Mouse (Mus musculus): ENCODE data around the gene Nphs2. TPM values are rescaled to one million over a fixed set of nuclear protein-coding genes. Genes with fewer than 3 reads are reported as not detected.
"Not testable (repeated sequence)": the region's sequence is repeated elsewhere in the genome, so short reads cannot be mapped to it uniquely, and the experiment has no call there.

The Nphs2 gene
- polyA plus RNA-seq, 1 experiment = not detected

DNA sequence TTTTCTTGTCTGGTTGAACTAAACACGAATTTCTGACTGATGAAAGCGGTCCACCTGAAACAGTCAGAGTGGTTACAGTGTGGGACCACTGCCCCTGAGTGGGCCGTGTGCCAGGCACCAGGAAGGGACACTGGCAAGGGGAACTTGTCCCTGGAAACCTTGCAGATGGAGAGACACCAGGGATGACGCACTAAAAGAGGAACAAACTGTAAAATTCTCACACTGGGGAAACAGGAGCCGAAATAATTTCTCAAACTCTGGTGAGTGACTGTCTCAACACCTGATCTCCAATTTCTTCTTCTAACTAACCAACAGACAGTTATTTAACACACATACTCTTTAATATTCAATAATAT is 25.0 kb upstream of the Nphs2 start:
- Histone ChIP-seq H3K9me3 (ENCODE audit: control insufficient read depth, low read length) (no peaks in the 10 kb centered on the region), H3K4me3 (replicated peaks) (no peak overlapping the region), H3K27me3 (ENCODE audit: control insufficient read depth) (no peaks in the 10 kb centered on the region), H3K4me1 (ENCODE audit: control insufficient read depth) (no peaks in the 10 kb centered on the region), H3K36me3 (ENCODE audit: control insufficient read depth) (no peaks in the 10 kb centered on the region)
- TF ChIP-seq TAL1 (IDR thresholded peaks at IDR 0.05; ENCODE audit: low read length) = no peak

DNA sequence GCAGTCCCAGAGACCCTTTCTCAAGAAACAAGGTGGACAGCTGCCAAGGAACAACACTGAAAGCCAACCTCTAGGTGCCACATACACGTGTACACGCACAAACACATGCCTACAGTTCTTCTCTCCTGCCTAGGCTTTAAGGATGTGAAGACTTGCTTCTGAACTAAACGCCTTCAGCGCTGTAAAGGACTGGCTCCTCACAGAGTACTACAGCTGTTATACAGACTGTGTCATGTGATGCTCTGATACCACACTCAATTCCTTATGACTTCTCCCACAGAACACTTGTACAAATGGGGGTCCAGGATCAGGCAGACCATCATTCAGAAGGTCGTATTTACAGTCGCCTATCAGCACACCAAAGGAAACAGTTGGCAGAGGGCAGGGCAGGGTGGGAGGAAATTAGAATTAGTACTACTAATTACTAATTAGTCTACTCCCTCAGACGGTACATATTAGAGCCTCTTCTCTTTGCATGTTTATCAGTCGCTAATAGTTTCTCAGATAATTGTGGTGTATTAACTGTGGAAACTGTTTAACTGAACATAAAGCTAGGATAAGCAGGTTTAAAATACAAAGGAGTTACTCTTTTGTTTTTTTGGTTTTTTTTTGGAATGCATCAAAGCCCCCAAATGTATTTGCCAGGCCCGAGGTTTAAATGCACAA is 21.8 kb upstream of the Nphs2 start:
- Histone ChIP-seq H3K27me3 (ENCODE audit: control insufficient read depth) (no peaks in the 10 kb centered on the region), H3K9me3 (ENCODE audit: control insufficient read depth, low read length) (no peaks in the 10 kb centered on the region), H3K4me1 (ENCODE audit: control insufficient read depth) (no peaks in the 10 kb centered on the region), H3K4me3 (replicated peaks) (no peak overlapping the region), H3K36me3 (ENCODE audit: control insufficient read depth) (no peaks in the 10 kb centered on the region)
- TF ChIP-seq TAL1 (IDR thresholded peaks at IDR 0.05; ENCODE audit: low read length) = no peak
- no peak for TF ChIP-seq GATA1 (IDR thresholded peaks at IDR 0.05; ENCODE audit: low read length)

DNA sequence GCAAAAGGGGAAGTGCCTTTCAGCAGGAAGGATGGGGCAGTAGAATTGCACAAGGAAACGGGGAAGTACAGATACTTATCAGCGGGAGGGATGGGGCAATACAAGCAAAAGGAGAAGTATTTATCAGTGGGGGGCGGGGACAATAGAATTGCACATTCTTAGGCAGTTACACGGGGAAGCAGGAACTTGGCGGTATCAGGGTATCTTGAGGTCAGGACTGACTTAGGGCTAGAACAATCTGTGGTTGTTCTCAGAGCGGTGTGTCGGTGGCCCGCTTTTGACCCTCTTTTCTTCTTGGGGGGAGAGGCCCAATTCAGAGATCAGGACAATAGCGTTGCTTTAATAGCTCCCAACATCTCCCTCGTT is 21.3 kb upstream of the Nphs2 start:
- not testable (repeated sequence) for H3K4me1 ChIP-seq (ENCODE audit: control insufficient read depth); H3K27me3 ChIP-seq (ENCODE audit: control insufficient read depth); H3K36me3 ChIP-seq (ENCODE audit: control insufficient read depth); H3K4me3 ChIP-seq (replicated peaks); H3K9me3 ChIP-seq (ENCODE audit: control insufficient read depth, low read length)

DNA sequence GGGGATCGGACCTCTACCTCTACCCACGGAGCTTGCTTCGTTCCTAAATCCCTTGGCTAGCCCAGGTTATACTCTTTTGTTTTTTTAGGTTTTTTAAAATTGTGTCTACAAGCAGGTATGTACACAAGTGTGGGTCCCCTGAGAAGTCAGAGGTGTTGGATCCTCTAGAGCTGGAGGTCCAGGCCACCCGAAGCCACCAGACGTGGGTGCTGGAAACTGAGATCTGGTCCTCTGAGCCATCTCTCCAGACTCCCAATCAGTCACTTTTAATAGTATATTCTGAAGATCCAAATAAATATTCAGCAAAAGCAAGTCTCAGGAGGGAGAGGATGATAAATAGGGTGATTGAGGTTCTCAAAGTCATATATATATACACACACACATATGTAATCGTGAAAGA is 20.5 kb upstream of the Nphs2 start:
- Histone ChIP-seq H3K4me3 (replicated peaks) (no peak overlapping the region), H3K9me3 (ENCODE audit: control insufficient read depth, low read length) (no peaks in the 10 kb centered on the region), H3K27me3 (ENCODE audit: control insufficient read depth) (no peaks in the 10 kb centered on the region), H3K36me3 (ENCODE audit: control insufficient read depth) (no peaks in the 10 kb centered on the region), H3K4me1 (ENCODE audit: control insufficient read depth) (no peaks in the 10 kb centered on the region)
- no peak for TF ChIP-seq GATA1 (IDR thresholded peaks at IDR 0.05; ENCODE audit: low read length)

DNA sequence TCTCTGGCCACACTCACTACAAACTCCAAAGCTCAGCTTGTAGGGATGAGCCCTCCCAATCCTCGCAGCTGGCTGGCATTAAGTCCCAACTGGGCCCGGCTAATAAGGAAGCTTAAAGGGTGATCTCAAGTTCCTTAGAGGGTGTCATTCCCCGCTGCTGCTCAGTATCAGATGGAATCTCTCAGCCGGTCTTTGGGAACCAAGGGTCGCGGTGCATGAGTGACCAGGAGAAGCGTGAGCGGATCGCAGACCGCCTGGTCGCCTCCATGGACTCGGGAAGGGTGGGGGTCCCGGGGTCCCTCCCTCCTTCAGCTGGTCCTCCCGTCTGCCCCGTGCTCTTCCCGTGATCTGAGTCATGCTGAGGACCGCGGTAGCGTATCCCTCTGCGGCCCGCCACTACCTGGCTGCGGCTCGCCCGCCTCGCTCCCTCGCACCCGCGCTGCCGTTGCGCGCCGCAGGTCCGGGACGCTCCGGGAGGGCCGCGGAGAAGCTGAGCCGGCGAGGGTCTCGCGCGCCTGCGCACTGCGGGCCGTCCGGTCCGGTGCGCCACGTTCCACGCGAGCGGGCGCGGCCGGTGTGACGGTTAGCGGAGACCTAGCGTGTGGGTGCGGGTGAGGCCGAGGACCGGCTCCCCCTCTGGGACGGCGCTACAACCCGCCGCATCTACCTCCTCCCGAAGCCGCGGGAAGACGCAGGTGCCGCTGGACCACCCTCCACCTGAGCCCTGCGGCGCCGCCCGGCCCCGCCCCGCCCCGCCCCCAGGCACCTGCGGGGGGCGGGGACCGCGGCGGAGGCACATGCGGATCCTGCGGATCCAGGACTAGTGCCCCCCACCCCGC is 7.4 kb upstream of the Nphs2 start, which contains the start of gene Tdrd5:
Gene Tdrd5, minus strand, starts transcription at position 754 of the 839 bp plus-strand sequence.
- TF ChIP-seq GATA1 (IDR thresholded peaks at IDR 0.05; ENCODE audit: low read length) (no peak), TAL1 (IDR thresholded peaks at IDR 0.05; ENCODE audit: low read length) (no peak)
- Histone ChIP-seq H3K4me1 (ENCODE audit: control insufficient read depth) (peaks cover 5% of the 10 kb centered on the region), H3K36me3 (ENCODE audit: control insufficient read depth) (no peaks in the 10 kb centered on the region), H3K4me3 (replicated peaks) (peak within 1 kb of the TSS; percentile 47), H3K27me3 (ENCODE audit: control insufficient read depth) (peaks cover 51% of the 10 kb centered on the region), H3K9me3 (ENCODE audit: control insufficient read depth, low read length) (peaks cover 6% of the 10 kb centered on the region; the same call in 1 of the 2 replicates)

DNA sequence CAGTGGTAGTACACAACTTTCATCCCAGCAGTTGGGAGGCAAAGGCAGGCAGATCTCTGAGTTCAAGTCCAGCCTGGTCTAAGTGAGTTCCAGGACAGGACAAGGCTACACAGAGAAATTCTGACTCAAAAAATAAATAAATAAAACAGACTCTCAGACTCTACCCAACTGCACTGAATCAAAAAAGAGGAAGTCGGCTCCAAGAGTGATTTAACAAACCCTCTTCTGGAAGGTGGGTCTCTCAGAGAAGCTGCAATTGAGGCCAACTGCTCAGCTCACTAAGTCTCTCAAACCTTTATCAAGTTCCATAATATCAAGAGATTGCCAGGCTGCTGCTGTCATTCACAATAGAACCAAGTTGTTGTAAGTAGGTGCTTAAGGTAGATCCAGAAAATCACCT is 1.9 kb upstream of the Nphs2 start:
- H3K9me3 ChIP-seq (ENCODE audit: control insufficient read depth, low read length) = no peaks in the 10 kb centered on the region
- no peak overlapping the region for H3K4me3 ChIP-seq (replicated peaks)
- H3K27me3 ChIP-seq (ENCODE audit: control insufficient read depth) = peaks cover 62% of the 10 kb centered on the region
- no peaks in the 10 kb centered on the region for H3K36me3 ChIP-seq (ENCODE audit: control insufficient read depth)
- TF ChIP-seq TAL1 (IDR thresholded peaks at IDR 0.05; ENCODE audit: low read length) (no peak), GATA1 (IDR thresholded peaks at IDR 0.05; ENCODE audit: low read length) (no peak)
- no peaks in the 10 kb centered on the region for H3K4me1 ChIP-seq (ENCODE audit: control insufficient read depth)

DNA sequence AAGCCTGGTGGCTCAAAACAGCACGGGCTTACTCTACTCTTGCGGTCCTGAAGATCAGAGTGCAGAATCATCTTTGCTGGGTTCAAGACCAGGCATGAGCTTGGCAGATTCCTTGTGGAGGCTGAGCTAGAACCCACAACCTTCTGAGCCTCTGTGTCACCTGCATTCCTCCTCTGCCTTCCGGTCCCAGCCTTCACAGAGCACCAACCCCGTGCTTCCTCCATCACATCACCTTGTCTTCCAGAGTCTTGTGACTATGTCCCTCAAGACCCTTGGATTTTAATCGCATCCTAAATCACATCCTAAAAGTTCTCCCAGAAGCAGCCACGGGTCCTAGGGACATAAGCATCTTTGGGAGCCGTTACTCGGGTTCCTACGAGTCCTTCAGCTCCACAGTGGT is 12.6 kb downstream of the Nphs2 start:
- TF ChIP-seq GATA1 (IDR thresholded peaks at IDR 0.05; ENCODE audit: low read length) (no peak), TAL1 (IDR thresholded peaks at IDR 0.05; ENCODE audit: low read length) (no peak)
- Histone ChIP-seq H3K36me3 (ENCODE audit: control insufficient read depth) (no peaks in the 10 kb centered on the region), H3K9me3 (ENCODE audit: control insufficient read depth, low read length) (no peaks in the 10 kb centered on the region), H3K4me1 (ENCODE audit: control insufficient read depth) (no peaks in the 10 kb centered on the region), H3K4me3 (replicated peaks) (no peak overlapping the region), H3K27me3 (ENCODE audit: control insufficient read depth) (no peaks in the 10 kb centered on the region)

DNA sequence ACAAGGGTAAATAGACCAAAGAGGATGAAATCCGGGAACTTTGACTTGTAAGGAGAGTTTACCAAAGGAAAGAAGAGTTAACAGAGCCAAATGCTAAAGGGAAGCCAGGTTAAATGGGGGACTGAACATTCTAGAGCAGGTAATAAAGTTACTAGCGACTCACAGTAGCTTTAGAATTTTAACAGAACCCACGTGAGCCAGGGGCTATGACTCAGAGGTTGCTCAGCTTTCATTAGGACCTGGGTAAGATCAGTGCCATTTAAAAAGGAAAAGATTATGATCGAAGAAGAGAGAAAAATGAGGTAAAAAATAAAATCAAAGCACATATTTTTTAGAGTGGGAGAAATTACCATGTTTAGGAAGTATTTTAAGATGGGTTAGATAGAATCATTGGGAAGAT is 30.3 kb downstream of the Nphs2 start:
- no peak overlapping the region for H3K4me3 ChIP-seq (replicated peaks)
- H3K36me3 ChIP-seq (ENCODE audit: control insufficient read depth) = no peaks in the 10 kb centered on the region
- peaks cover 6% of the 10 kb centered on the region for H3K4me1 ChIP-seq (ENCODE audit: control insufficient read depth)
- TF ChIP-seq TAL1 (IDR thresholded peaks at IDR 0.05; ENCODE audit: low read length) (no peak), GATA1 (IDR thresholded peaks at IDR 0.05; ENCODE audit: low read length) (no peak)
- H3K9me3 ChIP-seq (ENCODE audit: control insufficient read depth, low read length) = no peaks in the 10 kb centered on the region
- no peaks in the 10 kb centered on the region for H3K27me3 ChIP-seq (ENCODE audit: control insufficient read depth)

DNA sequence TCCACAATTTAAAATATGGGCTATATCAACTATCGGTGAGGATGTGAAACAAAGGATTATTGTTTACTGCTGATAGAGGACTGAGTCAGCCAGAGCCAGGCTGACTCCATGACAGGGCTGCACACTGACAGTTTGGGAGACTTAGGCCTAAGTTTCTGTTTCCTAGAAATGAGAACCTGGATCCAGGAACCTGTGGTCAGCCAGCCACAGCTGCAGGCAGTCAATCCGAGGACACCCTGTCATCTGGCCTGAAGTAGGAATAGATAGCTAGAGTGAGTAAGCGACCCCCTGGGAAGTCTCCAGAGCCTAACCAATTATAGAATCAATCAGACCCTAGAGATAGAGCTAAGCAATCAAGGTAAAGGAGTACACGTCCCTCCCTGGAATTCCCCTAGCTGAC is 33.9 kb downstream of the Nphs2 start:
- Histone ChIP-seq H3K4me3 (replicated peaks) (no peak overlapping the region), H3K9me3 (ENCODE audit: control insufficient read depth, low read length) (no peaks in the 10 kb centered on the region), H3K4me1 (ENCODE audit: control insufficient read depth) (peaks cover 6% of the 10 kb centered on the region), H3K36me3 (ENCODE audit: control insufficient read depth) (no peaks in the 10 kb centered on the region), H3K27me3 (ENCODE audit: control insufficient read depth) (no peaks in the 10 kb centered on the region)
- TF ChIP-seq TAL1 (IDR thresholded peaks at IDR 0.05; ENCODE audit: low read length) = no peak
- TF ChIP-seq GATA1 (IDR thresholded peaks at IDR 0.05; ENCODE audit: low read length) = no peak

All from erythroblast, embryonic 14.5 days (primary cell).